Mouse (Mus musculus) limb, embryonic 15.5 days (tissue): ENCODE results near the gene Magi2. TPM values are rescaled to one million over a fixed set of nuclear protein-coding genes. Genes with fewer than 3 reads are reported as not detected.
"Not testable (repeated sequence)": the region's sequence is repeated elsewhere in the genome, so short reads cannot be mapped to it uniquely, and the experiment has no call there.

ENCODE experiments used
- ATAC-seq: fragments of 200-750 bp; cut with Nextera tagmentation; 2 replicates; pipeline ENCODE4 v1.8.0; 2017; ENCODE audit warnings: low read depth, moderate TSS enrichment; ENCODE audit not compliant: insufficient number of reproducible peaks, low FRiP score, low TSS enrichment
- H3K27ac ChIP-seq: fragments of 300-500 bp; sonication (generic); 2 replicates; pipeline ENCODE4 v1.5.1; 2015; ENCODE audit warnings: moderate library complexity, mild to moderate bottlenecking, inconsistent platforms
- H3K27me3 ChIP-seq: fragments of 300-500 bp; sonication (generic); 2 replicates; pipeline ENCODE4 v1.6.1; 2015; ENCODE audit warnings: inconsistent platforms
- H3K36me3 ChIP-seq: fragments of 300-500 bp; sonication (generic); 2 replicates; pipeline ENCODE4 v1.6.1; 2015; ENCODE audit warnings: inconsistent platforms
- H3K4me1 ChIP-seq: fragments of 300-500 bp; sonication (generic); 2 replicates; pipeline ENCODE4 v1.6.1; 2015; ENCODE audit warnings: inconsistent platforms
- H3K4me2 ChIP-seq: fragments of 300-500 bp; sonication (generic); 2 replicates; pipeline ENCODE4 v1.6.1; 2015; ENCODE audit warnings: mild to moderate bottlenecking, inconsistent platforms
- H3K4me3 ChIP-seq: fragments of 300-500 bp; sonication (generic); 2 replicates; pipeline ENCODE4 v1.5.1; 2015; ENCODE audit warnings: mild to moderate bottlenecking, inconsistent platforms
- H3K9ac ChIP-seq: fragments of 300-500 bp; sonication (generic); 2 replicates; pipeline ENCODE4 v1.6.1; 2015; ENCODE audit warnings: inconsistent platforms
- H3K9me3 ChIP-seq: fragments of 300-500 bp; sonication (generic); 2 replicates; pipeline ENCODE4 v1.6.1; 2016; ENCODE audit warnings: inconsistent platforms
- WGBS: fragments of 180-500 bp; shearing (Covaris S2); methylation state at CpG from one replicate; pipeline ENCODE4 v1.1.7; 2015; 5-methylcytosine and 5-hydroxymethylcytosine counted together
- polyA plus RNA-seq: library from polyadenylated mRNA; unstranded; fragments of >200 nt; fragmentation: Nextera tagmentation; extraction: Ambion mirVana; gene quantifications from 2 replicates; pipeline ENCODE4 v1.2.1, GENCODE M21; 2015

The Magi2 gene
- polyA plus RNA-seq, 1 experiment from 2014 or later, result 5.3 TPM

DNA sequence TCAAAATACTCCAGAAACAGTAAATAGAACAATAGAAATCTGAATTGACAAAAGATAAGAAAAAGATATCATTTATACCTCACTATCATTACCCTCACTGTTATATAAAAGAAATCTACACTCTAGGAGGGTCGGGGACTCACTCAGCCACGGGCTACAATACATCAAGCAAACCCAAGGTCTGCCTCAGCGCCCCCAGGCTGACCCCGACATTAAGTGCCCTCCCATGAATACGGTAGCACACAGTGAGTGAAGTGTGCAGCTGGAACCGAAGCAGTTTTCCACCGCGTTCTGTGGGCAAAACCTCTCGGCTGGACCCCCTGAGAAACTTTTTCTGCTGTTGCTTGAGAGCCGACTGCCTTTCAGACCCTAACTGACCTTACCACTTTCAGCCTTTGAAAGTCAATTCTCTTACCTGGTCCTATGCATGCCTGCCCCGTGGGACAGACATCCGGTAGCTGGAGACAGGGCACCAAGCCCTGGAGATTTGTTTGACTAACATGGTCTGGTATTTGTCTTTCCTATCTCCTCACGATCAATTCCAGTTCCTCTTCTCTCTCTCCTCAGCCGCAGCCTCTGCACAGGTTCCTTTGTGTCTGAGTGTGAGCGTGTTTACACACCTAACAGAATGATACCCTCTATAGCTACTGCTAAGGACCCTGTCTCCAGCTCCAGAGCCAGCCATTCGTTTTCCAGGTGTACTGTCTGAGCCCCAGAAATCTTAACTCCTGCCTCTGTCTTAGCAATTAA is 1285.7 kb downstream of the Magi2 start:
- Histone ChIP-seq H3K36me3 (no peaks in the 10 kb centered on the region), H3K9ac (no peak overlapping the region), H3K9me3 (no peaks in the 10 kb centered on the region), H3K4me2 (no peak overlapping the region), H3K4me1 (no peaks in the 10 kb centered on the region), H3K27ac (no peak overlapping the region), H3K27me3 (no peaks in the 10 kb centered on the region), H3K4me3 (no peak overlapping the region)
- no peak for ATAC-seq
- WGBS, result 30% methylated on average over 16 of the region's 16 CpGs

DNA sequence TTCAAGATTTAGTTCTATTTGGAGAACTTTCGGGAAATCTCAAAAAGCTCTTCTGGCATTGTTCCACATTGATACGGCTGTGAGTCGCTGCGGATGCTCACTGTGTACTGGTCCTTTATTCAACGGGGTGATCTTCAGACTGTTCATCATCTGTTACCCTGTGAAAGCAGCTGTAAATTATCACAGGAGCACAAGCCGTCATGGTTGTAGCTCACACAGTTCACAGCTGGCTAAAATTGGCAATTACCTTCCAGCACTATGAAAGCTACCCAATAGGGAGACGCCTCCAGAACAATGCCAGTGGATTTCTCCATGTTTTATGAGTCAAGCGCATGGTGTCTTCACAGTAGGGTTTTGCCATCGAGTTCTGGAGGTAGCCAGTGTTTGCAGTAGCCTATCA is 1294.8 kb downstream of the Magi2 start:
- Histone ChIP-seq H3K4me1 (no peaks in the 10 kb centered on the region), H3K27ac (no peak overlapping the region), H3K4me3 (no peak overlapping the region), H3K27me3 (no peaks in the 10 kb centered on the region), H3K9me3 (no peaks in the 10 kb centered on the region), H3K4me2 (no peak overlapping the region), H3K36me3 (no peaks in the 10 kb centered on the region), H3K9ac (no peak overlapping the region)
- WGBS, result 64% methylated on average over 9 of the region's 9 CpGs
- ATAC-seq, result no peak

DNA sequence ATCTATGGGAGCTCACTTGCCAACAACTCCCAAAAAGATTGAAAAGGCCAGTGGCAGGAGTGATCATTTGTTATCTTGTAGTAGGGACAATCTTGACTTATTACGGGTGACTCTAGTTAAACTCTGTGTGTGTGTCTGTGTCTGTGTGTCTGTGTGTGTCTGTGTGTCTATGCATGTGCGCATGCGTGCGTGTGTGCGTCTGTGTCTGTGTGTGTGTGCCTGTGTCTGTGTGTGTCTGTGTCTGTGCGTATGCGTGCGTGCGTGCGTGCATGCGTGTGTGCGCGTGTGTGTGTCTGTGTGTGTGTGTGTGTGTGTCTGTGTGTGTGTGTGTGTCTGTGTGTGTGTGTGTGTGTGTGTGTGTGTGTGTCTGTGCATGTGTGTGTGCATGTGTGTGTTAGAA is 1295.2 kb downstream of the Magi2 start:
- H3K4me2 ChIP-seq, result no peak overlapping the region
- no peak overlapping the region for H3K27ac ChIP-seq
- H3K27me3 ChIP-seq, result no peaks in the 10 kb centered on the region
- no peaks in the 10 kb centered on the region for H3K36me3 ChIP-seq
- H3K9me3 ChIP-seq, result no peaks in the 10 kb centered on the region
- 93% methylated on average over 12 of the region's 13 CpGs for WGBS
- no peak for ATAC-seq
- H3K4me3 ChIP-seq, result no peak overlapping the region
- H3K9ac ChIP-seq, result no peak overlapping the region
- no peaks in the 10 kb centered on the region for H3K4me1 ChIP-seq

DNA sequence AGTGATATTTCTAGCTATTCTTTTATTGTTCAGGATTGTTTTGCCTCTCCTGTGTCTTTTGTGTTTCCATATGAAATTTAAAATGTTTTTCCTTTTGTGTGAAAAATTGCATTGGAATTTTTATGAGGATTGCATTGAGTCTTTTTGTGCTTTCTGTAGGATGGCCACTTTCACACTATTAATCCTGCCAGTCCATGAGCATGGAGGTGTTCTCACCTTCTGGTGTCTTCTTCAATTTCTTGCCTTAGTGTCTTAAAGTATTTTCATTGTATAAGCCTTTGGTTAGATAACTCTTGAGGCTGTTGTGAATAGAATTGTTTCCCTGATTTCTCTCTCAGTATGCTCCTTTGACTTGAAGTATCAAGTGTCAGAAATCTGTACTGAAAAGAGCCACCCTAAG is 1296.9 kb downstream of the Magi2 start:
- H3K27ac ChIP-seq, result no peak overlapping the region
- no peaks in the 10 kb centered on the region for H3K4me1 ChIP-seq
- no peaks in the 10 kb centered on the region for H3K27me3 ChIP-seq
- no peaks in the 10 kb centered on the region for H3K36me3 ChIP-seq
- H3K9ac ChIP-seq, result no peak overlapping the region
- H3K4me2 ChIP-seq, result no peak overlapping the region
- no peaks in the 10 kb centered on the region for H3K9me3 ChIP-seq
- H3K4me3 ChIP-seq, result no peak overlapping the region
- no peak for ATAC-seq

DNA sequence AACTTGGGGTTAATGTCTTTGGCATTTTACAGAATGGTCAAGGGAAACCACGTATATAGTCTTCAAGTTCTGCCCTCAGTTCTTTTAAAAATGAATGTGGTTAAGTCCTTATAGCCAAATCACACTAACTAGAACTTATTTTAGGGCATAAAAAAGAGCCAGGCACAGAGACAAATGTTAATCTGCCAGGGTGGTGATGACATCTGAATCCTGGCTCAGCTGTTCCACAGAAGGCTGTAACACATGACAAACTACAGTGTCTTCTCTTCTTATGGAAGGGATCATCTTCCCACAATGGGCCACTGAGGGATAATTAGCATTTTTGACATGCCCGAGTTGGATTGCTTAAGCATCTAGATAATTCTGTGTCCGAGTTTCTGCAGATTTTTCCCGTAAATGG is 1299.8 kb downstream of the Magi2 start:
- ATAC-seq, H3K4me3 ChIP-seq, H3K36me3 ChIP-seq, H3K4me1 ChIP-seq, H3K27me3 ChIP-seq, H3K4me2 ChIP-seq, H3K27ac ChIP-seq, H3K9me3 ChIP-seq, H3K9ac ChIP-seq: not testable (repeated sequence)
- WGBS, result 58% methylated on average over 2 of the region's 4 CpGs

DNA sequence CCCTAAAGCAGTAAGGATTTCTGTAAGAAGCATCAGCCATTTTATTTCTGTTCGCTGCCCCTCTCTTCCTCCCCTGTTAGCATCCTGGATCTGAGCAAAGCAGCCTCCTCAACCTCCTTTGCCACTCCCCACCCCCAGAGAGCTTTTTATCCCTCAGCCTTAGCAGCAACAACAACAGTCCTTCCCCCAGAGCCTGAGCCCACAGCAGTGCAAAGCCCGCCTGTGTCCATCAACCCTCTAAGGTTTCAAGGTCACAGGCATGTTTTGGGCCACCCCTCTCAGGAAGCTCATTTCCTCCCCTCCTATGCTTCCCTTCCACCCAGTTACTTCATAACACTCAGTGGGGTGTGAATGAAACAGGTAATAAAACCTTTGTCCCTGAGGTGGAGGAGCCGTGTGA is 1309.7 kb downstream of the Magi2 start:
- Histone ChIP-seq H3K36me3 (no peaks in the 10 kb centered on the region), H3K9ac (no peak overlapping the region), H3K4me1 (0 out of 2 replicates have a peak, but pooled peaks cover 4% of the 10 kb centered on the region), H3K27me3 (no peaks in the 10 kb centered on the region), H3K9me3 (no peaks in the 10 kb centered on the region), H3K4me3 (no peak overlapping the region), H3K27ac (no peak overlapping the region), H3K4me2 (no peak overlapping the region)
- ATAC-seq, result no peak
- WGBS, result 45% methylated on average over 3 of the region's 3 CpGs

DNA sequence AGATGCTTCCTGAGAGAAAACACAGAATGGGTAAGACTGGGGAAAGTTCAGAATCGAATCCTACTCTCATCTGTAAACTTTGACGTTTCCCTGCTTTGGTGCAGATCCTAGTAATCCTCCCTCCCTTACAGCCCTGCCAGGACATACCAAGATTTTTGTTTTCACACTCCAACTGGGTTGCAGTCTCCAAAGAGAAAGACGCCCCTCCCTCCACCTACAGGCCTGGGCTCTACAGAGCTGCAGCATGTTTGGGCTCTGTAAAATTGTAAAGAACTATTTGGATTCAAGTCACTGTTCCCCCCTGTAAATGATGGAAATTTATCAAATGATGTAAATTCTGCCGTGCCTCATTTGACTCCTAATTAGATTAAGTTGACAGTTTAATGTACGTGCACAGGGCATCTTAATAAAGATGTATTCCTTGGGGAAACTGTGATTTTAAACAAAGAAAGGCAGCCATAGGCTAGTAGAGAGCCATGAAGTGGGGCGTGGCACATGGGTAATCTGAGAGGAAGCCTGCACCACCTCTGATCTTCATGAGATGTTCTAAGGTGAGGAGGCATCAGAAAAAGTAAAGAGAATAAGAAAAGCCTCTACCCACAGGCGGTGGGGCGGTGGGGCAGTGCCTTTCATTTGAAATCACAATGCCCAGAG is 1310.7 kb downstream of the Magi2 start:
- no peak overlapping the region for H3K4me3 ChIP-seq
- no peak for ATAC-seq
- 0 out of 2 replicates have a peak, but pooled peaks cover 4% of the 10 kb centered on the region for H3K4me1 ChIP-seq
- H3K9ac ChIP-seq, result no peak overlapping the region
- H3K27ac ChIP-seq, result no peak overlapping the region
- H3K36me3 ChIP-seq, result no peaks in the 10 kb centered on the region
- 61% methylated on average over 8 of the region's 8 CpGs for WGBS
- H3K4me2 ChIP-seq, result no peak overlapping the region
- no peaks in the 10 kb centered on the region for H3K27me3 ChIP-seq
- H3K9me3 ChIP-seq, result no peaks in the 10 kb centered on the region

DNA sequence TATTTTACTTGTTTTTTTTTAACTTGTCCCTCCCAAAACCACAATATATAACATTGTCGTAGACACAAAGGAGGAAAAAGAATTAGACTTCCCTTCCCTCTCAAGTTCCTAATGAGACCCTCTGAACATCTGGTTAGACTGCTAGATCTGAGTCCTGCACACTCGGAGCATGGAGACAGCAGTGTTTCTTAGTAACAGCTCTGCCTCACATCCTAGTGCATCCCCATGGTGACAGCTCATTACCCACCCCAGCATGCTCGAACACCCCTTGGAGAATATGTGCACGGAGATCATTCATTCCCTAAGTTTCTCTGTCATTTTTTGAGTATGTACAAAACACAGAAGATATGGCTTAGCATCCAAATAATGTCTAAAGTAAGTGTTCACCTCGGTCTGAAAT is 1317.5 kb downstream of the Magi2 start:
- H3K27me3 ChIP-seq, result no peaks in the 10 kb centered on the region
- no peak overlapping the region for H3K9ac ChIP-seq
- no peak for ATAC-seq
- no peak overlapping the region for H3K4me2 ChIP-seq
- no peak overlapping the region for H3K4me3 ChIP-seq
- no peak overlapping the region for H3K27ac ChIP-seq
- H3K4me1 ChIP-seq, result no peaks in the 10 kb centered on the region
- no peaks in the 10 kb centered on the region for H3K36me3 ChIP-seq
- WGBS, result 34% methylated on average over 5 of the region's 5 CpGs
- no peaks in the 10 kb centered on the region for H3K9me3 ChIP-seq

DNA sequence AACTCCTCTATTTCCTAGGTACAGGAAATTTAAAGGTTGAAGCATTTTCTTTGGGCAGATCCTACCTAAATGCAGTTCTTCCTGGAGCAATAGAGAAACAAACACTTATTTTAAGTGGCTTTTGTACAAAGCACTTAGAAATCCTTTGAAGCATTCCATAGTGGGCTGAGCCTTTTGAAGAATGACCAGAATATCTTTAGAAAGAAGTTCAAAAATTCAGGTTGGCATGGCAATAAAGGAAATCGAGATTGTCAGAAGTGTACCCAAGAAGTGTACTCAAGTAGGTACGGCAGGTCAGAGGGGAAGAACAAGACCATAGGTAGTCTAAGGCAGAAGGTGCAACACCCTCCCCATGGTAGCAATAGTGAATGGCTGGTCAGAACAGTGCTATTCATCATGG is 1332.5 kb downstream of the Magi2 start:
- Histone ChIP-seq H3K27ac (no peak overlapping the region), H3K36me3 (no peaks in the 10 kb centered on the region), H3K9me3 (no peaks in the 10 kb centered on the region), H3K4me3 (no peak overlapping the region), H3K4me2 (no peak overlapping the region), H3K4me1 (no peaks in the 10 kb centered on the region), H3K27me3 (no peaks in the 10 kb centered on the region), H3K9ac (no peak overlapping the region)
- no peak for ATAC-seq
- 82% methylated on average over 2 of the region's 2 CpGs for WGBS

DNA sequence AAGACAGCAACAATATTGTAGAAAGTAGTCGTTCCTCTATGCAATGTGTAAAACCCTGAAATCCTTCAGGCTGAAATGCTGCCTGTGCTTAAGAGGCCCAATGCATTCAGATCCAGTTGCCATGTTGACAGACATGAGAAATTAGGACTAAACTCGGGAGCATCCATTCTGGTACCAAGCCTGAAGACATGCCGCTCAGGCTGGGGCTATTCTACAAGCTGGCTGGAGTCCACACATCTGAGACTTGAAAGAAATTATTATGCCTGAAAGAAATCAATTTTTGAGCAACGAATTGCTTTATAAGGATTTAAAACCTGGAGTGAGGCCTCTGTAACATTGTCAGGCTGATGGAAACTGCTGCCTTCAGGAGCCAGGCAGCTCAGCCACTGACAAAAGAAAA is 1333.0 kb downstream of the Magi2 start:
- Histone ChIP-seq H3K4me3 (no peak overlapping the region), H3K9me3 (no peaks in the 10 kb centered on the region), H3K4me2 (no peak overlapping the region), H3K27me3 (no peaks in the 10 kb centered on the region), H3K9ac (no peak overlapping the region), H3K27ac (no peak overlapping the region), H3K4me1 (no peaks in the 10 kb centered on the region), H3K36me3 (no peaks in the 10 kb centered on the region)
- WGBS, result 61% methylated on average over 4 of the region's 4 CpGs
- ATAC-seq, result no peak

DNA sequence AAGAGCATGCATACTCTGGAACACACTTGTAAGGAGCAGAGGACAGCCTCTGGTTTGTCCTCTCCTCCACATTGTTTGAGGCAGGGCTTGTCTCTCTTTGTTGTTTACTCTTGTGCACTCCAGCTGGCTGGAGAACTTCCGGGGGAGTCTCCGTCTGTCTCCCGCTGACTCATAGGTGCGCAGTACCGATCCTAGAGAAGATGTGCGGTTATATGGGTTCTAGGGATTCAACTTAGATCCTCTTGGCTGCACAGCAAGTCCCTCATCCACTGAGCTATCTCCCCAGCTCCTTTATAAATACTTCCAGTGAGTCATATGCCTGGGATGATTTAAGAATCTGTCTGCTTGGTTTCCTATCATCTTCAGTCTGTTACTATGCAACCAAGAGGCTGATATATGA is 1341.6 kb downstream of the Magi2 start:
- ATAC-seq, result no peak
- 89% methylated on average over 6 of the region's 6 CpGs for WGBS
- H3K4me1 ChIP-seq, result no peaks in the 10 kb centered on the region
- no peak overlapping the region for H3K4me2 ChIP-seq
- no peaks in the 10 kb centered on the region for H3K36me3 ChIP-seq
- H3K27ac ChIP-seq, result no peak overlapping the region
- H3K9me3 ChIP-seq, result no peaks in the 10 kb centered on the region
- no peak overlapping the region for H3K9ac ChIP-seq
- no peaks in the 10 kb centered on the region for H3K27me3 ChIP-seq
- H3K4me3 ChIP-seq, result no peak overlapping the region

DNA sequence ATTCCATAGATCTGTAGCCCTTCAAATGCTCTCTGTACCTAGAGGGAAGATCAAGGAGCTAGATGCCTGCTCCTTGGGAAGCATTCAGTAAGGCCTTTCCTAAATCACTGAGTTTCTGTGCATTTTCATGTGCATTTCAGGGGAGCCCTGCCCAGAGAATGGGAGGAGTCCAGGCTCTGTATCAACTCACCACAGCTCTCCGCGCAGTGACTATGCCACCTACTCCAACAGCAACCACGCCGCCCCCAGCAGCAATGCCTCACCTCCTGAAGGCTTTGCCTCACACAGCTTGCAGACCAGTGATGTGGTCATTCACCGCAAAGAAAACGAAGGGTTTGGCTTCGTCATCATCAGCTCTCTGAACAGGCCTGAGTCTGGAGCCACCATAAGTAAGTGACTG is 1342.1 kb downstream of the Magi2 start:
- no peak overlapping the region for H3K4me3 ChIP-seq
- H3K27me3 ChIP-seq, result no peaks in the 10 kb centered on the region
- H3K27ac ChIP-seq, result no peak overlapping the region
- no peak overlapping the region for H3K9ac ChIP-seq
- H3K4me2 ChIP-seq, result no peak overlapping the region
- WGBS, result 92% methylated on average over 7 of the region's 7 CpGs
- H3K4me1 ChIP-seq, result no peaks in the 10 kb centered on the region
- H3K36me3 ChIP-seq, result no peaks in the 10 kb centered on the region
- no peak for ATAC-seq
- H3K9me3 ChIP-seq, result no peaks in the 10 kb centered on the region
